Mouse (Mus musculus) liver, adult (tissue): Measurements from ENCODE around the gene Psmd14.

Experiments used
- GATA4 ChIP-seq: IDR thresholded peaks from 2 replicates; pipeline ENCODE4 v1.6.1; 2014; ENCODE audit warnings: mild to moderate bottlenecking, low read length; ENCODE audit not compliant: insufficient replicate concordance

Gene Psmd14

DNA sequence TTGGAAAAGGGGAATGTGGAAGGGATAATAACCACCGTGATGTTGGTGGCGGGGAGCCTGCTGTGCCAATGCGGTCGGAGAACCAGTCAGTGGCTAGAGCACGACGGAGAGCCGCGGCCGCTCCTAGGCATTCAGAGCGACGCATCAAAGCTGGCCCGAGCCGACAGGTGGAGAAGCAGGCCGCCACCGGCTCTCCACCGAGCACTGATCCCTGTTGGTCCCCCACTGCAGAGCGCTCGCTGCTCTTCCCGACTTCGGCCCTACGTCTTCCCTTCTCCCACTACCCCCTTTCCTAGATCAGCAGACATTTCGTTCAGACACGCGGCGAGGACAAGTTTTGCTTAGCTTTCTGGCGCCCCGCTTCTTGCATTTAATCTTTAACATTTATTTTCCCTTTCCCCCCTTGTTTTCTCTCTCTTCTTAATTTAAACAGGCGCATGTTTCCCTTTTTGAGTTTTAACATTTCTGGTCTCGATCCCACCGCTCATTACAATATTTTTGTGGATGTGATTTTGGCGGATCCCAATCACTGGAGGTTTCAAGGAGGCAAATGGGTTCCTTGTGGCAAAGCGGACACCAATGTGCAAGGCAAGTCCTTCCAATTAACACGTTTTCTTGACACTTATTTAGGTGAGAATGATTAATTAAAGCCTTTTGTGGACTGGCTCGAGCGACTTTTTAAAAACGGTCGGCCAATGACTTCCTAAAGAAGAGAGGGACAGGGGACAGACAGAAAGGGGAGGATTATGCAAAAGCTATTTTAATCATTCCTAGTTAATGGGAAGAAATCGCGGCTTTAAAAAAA, 94.2 kb downstream of the Psmd14 start:
- TF ChIP-seq GATA4: no peak

DNA sequence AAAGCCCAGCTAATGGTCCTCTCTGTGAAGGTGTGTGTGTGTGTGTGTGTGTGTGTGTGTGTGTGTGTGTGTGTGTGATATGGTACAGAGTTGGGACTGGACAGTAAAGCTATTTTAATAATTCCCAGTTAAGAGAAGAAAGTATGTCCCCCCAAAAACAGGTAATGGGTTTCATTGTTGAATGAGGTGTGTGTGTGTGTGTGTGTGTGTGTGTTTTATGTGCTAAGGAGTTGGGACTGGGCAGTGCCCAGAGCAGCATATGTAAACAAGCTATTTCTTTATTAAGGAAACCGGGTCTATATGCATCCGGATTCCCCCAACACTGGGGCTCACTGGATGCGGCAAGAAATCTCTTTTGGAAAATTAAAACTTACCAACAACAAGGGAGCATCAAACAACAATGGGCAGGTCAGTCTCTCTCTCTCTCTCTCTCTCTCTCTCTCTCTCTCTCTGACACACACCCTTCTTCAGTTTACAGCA, 94.9 kb downstream of the Psmd14 start:
- no peak for TF ChIP-seq GATA4

DNA sequence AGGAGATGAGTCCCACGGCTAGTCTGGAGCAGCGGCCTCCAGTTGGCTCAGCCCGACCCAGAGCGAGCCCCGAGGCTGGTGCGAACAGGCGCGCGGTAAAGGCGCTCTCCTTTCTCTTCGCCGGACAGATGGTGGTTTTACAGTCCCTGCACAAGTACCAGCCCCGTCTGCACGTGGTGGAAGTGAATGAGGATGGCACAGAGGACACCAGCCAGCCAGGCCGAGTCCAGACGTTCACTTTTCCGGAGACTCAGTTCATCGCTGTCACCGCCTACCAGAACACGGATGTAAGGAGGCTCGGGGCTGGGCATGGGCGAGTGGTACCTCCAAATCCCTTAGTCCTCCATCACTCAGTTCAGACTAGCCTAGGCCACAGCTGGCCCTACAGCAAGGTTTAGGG, 95.7 kb downstream of the Psmd14 start:
- TF ChIP-seq GATA4: no peak

DNA sequence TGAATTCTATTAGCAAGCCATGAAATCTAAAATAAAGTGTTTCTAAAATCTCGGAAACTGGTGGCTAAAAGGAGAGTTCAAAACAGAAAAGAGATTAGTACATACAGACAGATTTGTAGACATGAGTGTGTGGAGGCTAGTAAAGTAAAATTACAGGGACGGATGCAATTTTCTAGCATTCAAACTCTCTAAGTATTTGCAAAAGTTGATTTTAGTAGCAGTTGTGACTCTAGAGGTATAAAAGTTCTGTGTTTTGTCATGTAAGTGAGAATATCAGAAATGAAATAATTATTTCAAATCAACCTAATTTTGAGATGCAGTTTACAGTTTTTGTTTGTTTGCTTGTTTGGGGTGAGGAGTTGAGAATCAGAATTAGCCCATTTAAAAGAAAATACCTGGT, 96.3 kb downstream of the Psmd14 start:
- no peak for TF ChIP-seq GATA4

DNA sequence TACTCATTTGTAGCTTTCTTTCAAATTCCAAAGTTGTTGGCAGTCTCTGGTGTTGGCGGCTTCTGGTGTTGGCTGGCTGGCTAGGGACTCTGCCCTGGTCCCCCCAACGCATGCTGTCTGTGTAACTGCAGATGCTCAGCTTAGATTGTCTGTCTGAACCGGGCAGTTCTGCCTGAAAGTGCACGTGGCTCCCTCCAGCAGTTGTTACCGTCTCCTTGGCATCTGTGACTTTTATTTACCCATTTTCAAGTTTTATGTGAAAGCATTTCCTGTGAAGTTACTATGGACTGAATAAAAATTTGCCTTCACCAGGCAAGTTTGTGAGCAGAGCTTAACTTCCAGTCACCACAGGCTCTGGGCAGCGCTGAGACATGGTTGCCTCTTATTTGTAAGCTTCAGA, 97.3 kb downstream of the Psmd14 start:
- no peak for TF ChIP-seq GATA4

DNA sequence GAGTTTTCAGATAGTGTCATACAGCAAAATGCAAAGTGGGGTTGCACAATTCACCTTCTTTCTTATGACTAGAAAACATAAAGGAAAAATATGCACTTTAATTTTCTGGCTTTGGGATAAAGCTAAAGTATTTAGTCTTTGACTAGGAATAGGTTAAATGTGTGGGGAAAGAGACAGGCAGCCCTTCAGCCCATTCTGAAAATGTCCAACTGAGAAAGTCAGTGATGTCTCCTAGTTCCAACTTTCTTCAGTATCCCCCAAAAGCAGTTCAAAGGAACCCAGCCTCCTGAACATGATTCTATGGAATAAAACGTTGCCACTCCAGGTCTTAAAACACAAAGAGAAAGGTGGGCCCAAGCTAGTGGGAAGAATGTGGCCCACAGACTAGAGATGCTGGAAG, 97.9 kb downstream of the Psmd14 start:
- no peak for TF ChIP-seq GATA4

DNA sequence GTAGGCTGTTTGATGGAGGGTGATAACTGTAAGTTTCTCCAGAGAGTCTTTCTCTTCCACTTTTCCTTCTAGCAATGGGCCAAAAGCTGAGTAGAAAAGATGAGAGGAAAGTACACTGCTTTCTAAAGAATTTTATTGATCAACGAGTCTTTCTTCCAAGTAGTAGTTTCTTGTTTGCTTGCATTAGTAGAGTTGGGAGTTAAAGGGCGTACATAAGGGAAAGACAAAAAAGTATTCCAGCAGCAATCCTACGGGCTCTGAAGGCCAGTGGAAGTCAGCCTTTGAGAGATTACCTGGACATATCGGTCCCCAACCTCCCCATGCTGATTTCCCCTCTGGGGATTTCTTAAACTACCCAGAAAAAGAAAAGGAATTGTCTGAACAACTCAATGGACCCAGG, 99.3 kb downstream of the Psmd14 start:
- no peak for TF ChIP-seq GATA4

DNA sequence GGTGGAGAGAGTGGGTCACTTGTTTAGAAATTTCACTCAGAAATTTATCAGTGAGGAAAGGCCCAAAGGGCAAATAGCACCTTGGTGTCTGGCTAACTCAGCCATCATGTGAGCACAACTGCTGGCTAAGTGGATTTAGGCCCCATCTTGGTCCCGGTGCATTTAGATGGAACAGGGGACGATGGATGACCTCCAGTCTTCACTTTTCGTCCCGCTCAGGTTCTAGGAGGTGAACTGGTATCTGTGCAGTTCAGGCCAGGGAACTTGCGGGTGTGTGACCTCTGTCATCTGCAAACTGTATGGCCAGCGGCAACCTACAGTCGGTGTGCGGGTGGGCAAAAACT, 99.6 kb downstream of the Psmd14 start:
- no peak for TF ChIP-seq GATA4

DNA sequence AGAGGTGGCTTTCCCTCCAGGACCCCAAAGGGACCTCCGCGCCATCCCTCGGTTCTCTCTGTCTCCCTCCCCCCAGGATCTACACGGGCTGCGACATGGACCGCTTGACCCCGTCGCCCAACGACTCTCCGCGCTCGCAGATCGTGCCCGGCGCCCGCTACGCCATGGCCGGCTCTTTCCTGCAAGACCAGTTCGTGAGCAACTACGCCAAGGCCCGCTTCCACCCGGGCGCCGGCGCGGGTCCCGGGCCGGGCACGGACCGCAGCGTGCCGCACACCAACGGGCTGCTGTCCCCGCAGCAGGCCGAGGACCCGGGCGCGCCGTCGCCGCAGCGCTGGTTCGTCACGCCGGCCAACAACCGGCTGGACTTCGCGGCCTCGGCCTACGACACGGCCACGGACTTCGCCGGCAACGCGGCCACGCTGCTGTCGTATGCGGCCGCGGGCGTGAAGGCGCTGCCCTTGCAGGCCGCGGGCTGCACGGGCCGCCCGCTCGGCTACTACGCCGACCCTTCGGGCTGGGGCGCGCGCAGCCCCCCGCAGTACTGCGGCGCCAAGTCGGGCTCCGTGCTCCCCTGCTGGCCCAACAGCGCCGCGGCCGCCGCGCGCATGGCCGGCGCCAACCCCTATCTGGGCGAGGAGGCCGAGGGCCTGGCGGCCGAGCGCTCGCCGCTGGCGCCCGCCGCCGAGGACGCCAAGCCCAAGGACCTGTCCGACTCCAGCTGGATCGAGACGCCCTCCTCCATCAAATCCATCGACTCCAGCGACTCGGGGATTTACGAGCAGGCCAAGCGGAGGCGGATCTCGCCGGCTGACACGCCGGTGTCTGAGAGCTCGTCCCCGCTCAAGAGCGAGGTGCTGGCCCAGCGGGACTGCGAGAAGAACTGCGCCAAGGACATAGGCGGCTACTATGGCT, 100.3 kb downstream of the Psmd14 start:
- TF ChIP-seq GATA4: no peak

DNA sequence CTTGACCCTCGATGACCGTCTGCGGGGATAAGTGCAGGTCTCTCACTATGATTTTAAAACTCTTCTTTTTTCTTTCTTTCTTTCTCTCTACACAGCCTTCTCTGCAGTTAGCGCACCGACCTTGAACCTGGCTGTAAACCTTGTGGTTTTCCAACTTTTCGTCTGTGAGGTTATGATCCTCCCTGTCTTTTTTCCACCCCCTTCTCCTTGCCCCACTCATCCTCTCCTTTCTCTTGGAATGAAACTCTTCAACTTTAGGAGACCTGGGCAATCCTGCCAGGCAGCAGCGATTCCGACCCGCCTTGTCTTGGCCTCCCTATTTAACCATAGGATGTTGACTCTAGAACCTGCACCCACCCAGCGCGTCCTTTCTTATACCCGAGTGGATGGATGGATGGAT, 101.0 kb downstream of the Psmd14 start:
- no peak for TF ChIP-seq GATA4

DNA sequence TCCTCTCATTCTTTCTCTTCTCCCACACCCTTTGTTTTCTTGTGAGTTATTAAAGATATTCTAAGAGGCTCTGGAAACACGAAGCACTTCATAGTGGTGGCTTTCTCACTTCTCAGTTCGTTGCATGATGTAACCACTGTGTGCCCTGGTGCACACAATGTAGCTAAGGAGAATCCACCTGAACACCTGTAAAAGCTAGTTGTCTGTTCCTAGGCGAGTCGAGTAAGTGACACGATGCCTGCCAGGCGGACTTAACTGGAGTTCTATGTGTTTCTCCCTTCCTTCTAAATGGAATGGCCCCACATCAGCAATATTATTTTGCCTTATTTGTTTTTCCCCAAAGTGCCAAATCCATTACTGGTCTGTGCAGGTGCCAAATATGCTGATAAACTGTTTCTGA, 101.6 kb downstream of the Psmd14 start:
- no peak for TF ChIP-seq GATA4

DNA sequence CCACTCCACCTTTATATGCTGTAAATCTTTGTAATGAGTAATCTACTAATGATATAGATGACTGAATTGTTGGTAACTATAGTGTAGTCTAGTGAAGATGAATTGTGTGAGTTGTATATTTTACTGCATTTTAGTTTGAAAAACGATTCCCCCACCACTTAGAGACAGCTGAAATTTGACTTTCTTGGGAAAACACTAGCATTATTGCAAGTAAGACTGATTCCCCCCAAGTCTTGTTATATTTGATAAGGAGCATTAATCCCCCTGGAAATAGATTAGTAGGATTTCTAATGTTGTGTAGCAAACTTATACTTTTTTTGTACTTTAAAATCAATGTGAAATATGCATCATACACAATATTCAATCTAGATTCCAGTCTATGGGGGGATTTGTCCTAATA, 102.0 kb downstream of the Psmd14 start:
- TF ChIP-seq GATA4: no peak

DNA sequence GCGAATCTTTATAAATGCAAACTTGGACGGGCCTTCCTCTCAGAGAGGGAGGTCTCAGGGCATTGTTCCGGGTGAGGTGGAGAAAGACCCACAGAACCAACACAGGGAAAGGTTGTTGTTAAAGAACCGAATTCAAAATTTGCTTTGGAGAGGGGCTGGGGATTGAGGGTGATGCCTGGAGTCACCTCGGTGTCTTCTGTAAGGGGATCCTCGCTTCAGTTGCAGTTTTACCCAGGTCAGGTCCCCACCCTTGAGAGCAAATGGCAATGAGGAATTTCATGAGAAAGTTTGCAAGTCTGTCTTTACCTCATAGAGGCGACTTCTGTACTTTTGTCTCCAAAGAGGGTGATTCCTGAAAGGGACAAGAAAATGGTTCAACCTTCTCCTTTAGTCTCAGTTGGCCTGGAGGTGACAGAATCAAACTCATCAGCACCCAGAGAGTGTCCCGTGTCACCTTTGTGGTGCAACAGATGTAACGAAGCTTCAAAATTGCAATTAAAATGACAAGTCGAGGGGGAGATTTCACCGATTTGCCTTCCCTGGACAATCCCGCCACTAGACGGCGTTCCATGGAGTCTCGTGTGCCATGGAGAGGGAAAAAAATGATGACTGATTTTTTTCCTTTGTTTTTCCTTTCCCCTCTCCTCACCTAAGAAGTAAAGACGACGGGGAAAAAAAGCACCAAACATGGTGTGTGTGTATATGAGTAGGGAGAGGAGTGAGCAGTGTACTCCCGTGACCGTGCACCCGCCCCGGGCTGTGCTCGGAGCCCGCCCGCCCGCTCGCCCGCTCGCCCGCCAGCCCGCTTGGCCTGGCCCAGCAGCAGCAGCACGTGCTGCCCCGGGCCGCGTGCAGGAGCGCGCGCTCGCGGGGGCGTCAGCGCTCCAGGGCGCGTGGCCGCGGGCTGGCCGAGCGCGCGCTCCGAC, 103.3 kb downstream of the Psmd14 start:
- TF ChIP-seq GATA4: no peak

DNA sequence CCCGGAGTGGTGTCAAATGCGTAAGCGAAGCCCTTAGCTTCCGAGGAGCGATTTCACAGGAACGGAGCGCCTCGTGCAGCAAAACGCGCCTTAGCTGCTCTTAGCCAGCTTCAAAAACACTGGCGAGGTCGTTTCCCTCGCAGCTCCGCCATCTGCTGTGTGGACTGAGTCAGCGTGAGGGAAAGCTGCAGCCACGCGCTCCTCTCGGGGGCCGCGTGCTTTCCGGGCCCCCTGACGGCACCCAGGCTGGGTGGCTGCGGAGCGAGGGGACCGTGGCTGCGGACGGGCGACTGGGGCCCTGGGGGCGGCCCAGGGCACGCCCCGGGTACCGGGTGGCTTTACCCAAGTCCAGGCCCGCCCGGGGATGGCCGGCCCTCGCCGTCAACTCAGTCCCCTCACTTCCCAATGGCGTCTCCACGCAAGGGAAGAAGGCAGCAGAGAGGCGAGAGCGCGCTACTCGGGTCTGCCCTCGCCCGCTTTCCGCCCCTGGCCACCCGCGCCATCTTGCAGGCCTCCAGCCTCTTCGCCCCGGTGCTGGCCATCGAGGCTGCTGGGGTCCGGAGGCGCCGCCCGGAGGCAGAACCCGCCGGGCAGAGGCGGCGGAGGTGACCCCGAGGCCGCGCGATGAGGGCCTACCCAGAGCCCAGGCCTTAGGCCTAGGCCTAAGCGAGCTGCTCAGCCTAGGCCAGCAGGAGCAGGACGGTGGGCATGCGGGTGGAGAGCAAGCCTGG, 104.3 kb downstream of the Psmd14 start:
- no peak for TF ChIP-seq GATA4
